Mouse (Mus musculus) right cerebral cortex, postnatal 14 days (tissue): ENCODE results near the gene Cttnbp2.

Experiments
- DNase-seq: peaks from one replicate; pipeline ENCODE4 v3.0.0; 2022

Cttnbp2 gene

DNA sequence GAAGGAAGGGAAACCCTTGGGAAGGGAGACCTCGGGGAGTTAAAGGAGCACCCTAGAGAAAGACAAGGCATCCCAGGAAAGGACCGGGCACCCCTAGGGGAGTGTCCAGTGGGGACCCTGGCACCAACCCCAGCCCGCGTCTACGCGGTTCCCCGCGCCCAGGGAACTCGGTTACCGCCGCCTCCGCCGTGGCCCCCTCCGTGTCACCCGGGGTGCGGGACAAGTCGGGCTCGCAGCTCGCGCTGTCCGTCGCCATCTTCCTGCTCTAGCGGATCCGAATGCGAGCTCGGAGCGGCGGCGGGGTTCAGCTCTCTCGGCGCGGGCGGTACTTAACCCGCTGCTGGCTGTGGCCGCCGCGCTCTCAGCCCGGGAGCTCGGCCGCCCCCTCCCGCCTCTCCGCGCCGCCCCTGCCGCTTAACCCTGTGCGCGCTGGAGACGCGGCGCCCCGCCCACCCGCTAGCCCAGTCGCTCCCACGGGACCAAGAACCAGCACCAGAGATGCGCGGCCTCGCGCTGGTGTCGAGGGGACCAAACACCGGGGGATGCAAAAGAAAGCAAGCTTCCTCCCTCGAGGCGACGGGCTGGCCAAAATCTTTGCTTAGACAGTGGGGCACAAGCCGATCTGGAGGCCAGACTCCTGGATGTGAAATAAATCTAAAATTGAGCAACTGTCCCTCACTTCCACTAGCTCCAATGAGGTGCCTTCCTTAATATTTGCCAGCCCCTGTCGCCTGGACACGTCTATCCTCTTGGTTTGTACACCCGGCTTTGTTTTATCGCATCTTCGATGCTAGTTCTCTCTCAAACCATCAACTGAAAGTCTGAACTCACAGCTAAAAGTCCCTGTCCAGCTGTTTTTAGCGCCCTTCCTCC, at the start of gene Cttnbp2:
Gene Cttnbp2 (minus strand): TSS at position 364 of the 873 bp plus-strand sequence.
- peak; percentile 81 for DNase-seq

DNA sequence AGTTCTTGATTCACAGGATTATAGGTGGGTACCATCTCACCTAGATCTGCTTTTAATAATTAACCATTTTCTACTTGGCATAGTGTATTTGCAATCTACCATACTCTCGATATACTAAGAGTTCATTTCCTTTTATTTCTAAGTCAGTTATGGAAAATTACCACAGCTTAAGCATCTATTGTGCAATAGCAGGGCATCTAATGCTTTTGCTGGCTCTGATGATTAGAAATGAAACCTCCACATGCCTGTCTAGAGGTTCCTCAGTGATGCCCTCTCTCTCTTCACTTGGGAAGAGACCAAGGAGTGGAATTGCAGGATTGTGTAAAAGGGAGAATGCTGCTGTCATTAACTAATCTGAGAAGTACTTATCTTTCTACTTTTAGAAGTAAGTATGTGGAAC, 44.4 kb upstream of the Cttnbp2 start:
- DNase-seq: no peak

DNA sequence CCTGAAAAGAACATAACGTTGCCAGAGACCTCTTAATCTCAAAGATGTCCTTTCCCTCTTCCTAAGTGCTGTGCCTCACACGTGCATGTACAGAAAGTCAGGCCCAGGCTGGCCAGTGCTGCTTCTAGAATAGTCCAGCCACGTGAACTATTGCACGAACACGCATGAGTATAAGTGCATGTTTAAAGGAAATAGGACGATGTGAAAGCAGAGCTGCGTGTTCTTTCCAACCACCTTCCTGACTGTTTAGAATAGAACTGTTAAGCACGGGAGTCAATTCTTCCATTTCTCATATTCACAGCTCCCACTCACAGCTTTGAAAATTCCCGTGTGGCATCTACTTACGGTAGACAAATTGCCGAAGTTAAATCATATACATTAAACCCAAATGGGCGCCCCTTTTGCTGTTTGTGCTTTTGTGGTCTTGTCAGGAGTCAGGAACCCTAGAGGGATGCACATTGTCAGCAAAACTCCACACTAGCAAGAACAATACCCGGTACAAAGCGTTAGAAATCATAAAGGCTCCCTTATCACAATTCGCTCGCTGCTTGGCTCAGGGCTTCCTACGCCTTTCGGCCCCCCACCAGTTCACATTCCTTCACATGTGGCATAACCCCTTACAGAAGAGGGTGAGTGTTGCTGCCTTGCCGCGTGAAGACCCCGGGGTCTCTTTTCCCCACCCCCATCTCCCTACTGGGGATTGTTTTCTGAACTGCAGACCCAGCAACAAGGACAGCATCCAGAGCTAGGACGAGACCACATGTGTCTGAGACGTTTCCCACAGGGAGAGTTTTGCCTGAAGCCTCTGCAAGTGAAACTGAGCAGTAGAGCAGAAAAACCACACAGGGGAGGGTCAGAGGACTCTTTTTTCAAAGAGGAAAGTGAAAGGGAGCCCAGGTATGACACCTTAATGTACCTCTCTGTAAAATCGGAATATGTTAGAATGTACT, 33.1 kb upstream of the Cttnbp2 start:
- no peak for DNase-seq

DNA sequence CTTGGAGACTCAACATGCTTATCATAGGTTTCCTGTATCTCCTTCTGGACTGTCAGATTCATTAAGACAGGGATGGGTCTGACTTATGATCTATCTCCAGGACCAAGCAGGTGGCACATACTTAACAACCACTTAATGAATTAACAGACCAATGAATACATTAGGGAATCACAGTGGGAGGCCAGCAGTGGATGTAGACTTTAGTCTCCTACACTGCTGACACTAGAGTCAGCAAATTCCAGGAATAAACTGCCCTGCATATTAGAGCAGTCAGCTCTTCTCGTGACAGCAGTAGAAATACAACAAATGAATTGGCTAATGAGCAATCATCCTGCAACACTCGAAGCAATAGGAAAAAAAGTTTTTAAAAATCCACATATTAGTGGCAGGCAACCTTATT, 29.2 kb upstream of the Cttnbp2 start:
- no peak for DNase-seq

DNA sequence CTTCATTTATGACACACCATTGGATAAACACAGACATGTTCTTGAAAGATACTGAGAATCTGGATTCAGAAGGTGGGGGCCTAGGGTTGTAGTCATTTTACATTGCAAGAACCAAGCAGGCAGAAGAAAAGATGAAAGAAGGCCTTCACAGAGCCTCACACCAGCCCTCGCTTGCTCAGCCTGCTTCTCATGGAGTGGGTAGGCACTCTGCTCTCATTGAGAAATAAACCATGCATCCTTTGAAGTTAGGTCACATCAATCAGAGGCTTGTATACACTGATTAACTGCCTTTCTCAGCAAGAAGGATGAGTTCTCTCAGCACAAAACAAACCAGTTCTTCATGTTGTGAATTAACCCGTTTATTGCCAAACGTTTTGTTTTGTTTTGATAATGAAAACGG, 25.8 kb upstream of the Cttnbp2 start:
- no peak for DNase-seq

DNA sequence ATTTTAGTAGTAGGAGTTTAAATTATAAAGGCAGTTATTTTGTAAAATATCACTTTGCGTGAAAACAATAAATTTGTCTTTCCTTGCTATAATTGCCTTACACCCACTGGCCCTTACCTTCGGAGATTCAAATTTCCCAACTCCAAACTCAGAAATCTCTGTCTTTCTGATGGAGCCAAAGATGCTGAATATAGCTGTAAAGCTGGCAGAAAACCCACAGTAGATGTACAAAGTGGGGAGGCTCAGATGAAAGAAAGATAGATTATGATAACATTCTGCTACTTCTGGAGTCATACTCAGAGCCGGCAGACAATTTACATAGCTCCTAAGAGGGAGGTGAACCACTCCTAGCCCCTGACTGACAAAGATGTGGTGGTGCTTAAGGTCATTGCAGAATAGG, 15.8 kb upstream of the Cttnbp2 start:
- no peak for DNase-seq

DNA sequence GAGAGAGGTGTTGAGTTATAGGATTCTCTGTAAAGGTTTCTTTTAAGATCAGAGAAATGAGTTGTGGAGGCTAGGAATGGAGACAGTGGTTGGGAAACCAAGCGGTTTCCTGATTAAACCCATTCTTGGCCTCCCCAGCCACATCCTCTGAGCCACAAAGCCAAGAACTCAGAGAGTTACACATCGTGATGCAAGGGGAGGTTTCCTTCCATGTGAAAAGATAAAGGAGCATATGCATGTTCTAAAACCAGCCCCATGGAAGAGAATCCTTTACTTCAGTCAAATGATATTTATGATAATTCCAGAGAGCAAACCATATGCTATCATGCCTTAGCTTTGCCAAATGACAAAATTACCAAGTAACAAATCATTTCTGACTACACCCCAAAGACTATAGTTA, 3.0 kb upstream of the Cttnbp2 start:
- no peak for DNase-seq

DNA sequence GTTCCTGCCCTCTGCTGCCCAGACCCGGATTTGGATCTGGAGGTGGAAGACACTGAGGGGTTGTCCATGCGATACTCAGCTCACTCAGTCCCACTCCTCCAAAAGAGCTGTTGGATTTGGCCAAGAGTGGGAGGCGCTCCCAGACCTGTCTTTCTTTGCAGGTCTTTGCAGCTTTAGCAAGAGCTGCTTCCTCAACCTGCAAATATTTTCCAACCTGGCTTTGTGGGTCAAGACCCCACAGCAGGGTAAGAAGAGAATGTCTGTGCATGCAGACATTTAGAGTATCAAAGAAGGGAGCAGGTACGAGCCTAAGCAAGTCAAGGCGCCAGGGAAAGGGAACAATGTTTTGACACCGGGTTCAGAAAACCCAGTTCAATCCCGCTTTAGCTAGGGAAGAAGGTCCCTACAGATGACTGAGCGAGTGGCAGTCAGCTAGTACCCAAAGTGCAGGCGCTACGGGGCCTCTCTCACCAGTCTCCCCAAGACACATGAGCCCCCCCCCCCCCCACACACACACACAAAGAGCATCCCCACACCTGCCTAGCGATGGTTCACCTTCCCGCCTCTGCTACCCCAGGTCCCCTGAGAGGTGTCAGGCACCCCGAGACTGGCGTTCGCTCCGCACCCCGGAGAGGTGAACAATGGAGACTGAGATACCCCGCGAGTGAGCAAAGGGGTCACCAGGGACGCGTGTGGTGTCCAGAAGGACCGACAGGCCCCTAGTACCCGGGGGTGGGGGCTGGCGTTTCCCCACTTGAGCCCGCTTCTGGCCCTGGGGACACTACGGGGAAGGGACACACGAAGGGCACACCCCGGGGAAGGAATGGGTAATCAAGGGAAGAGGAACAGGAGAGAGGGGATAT, 801 bp downstream of the Cttnbp2 start:
- peak; percentile 24 for DNase-seq

DNA sequence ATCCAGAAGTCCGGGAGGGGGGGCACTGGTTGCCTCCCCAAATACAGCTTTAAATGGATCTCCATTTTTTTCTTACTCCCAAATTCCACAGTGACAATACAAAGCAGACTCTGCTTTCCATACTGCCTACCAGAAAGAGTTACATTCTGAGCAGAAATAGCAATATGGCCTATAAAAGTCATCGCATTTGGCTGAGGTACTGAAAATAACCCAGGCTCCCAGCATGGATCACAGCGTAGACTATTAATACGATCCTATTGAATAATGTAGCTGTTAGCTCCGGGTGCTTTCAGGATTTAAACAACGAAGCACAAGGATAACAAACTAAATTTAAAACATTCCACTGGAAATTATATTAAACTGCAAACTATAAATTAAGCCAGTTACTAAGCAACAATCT, 2.8 kb downstream of the Cttnbp2 start:
- no peak for DNase-seq

DNA sequence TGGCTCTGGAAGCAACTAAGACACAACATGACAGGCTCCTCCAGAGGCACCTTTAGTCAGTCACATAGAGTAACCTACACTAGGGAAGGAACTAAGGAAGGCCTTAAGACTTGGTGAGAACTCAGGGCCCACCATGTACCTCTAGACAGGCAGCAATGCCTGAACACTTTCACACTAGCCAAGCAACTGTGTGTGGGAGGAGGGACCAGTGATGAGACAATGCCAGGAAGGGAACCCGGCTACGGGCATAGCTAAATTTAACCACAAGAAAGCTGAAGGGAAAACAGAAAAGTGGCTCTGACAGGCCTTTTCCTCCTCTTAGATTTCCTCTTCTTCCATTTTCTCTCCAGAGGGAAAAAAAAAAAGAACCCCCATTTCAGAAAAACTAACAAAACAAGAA, 6.6 kb downstream of the Cttnbp2 start:
- DNase-seq: no peak

DNA sequence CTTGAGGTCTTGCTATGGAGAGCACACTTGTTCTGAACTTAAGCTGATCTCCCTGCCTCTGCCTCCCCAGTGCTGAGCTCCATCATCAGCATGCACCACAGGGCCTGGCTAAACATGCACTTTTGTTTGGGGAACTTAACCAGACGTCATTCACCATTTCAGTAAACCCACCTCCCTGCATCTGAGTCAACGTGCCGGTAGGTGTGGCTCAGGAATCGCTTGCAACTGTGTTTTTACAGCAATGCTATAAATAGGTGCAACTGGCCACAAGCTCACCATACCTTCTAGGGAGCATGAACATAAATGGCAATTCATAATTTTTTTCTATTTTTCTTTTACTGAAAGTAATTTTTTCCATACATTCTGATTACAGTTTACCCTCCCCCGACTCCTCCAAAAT, 14.8 kb downstream of the Cttnbp2 start:
- DNase-seq: no peak

DNA sequence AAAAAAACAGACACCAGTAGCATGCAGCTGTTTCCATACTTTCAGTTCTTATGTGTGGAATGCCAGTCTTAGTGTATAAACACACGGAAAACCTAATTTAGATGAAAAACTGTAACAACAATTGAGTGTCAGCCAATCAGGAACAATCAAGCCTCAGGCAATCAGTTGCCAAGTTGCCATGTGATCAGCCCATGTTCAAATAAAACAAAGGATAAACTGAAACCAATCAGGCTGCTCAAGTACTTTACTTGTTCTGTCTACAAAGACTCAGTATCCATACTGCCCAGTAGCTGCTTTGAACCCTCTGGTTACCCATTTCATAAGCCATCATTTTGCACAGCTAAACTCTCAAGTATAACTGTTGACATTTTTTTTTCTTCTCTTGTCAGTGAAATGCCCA, 21.7 kb downstream of the Cttnbp2 start:
- no peak for DNase-seq

DNA sequence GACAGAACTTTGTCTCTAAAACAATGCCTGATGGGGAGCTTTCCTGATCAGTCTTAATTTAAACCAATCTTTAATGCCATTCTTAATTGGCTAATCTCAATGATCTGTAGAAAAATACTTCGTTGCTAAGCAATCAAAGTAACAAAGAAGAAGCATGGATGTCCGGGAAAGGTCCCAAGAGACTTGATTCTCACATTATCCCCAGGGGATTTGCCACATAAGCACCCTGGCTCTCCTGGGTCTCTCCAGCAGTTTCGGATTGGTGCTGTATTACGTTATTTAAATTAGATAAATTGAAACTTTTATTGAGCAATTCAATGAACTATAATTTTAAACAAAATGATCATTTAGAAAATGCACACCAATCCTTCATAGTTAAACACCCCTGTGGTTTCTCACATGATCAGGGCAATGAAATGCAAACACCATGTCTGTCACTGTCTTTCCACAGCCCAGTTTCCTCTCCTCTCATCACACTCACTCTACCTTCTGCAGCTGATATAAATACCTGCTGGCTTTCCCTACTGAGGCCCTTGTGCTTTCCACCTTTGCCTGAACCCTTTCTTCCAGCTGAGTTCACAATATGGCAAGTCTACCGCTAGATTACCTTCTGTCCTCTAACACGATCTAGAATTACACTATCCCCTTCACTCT, 22.3 kb downstream of the Cttnbp2 start:
- no peak for DNase-seq

DNA sequence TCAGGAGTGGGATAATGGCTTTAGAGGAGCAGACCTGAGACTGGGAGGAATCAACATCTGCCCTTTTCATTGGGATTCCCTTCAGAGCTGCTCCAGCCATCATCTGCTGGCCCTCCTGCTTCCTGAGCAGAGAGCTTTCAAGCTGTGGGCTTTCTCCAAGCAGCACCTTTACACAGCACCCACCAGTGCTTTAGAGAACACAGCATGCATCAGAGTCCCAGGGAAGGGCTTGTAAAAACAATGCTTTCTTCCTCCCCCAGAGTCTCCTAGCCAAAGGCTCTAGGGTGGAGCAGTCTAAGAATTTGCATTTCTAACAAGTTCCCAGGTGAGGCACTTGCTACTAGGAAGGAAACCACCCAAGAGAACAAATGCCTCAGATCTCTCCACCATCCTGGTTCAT, 29.6 kb downstream of the Cttnbp2 start:
- no peak for DNase-seq

DNA sequence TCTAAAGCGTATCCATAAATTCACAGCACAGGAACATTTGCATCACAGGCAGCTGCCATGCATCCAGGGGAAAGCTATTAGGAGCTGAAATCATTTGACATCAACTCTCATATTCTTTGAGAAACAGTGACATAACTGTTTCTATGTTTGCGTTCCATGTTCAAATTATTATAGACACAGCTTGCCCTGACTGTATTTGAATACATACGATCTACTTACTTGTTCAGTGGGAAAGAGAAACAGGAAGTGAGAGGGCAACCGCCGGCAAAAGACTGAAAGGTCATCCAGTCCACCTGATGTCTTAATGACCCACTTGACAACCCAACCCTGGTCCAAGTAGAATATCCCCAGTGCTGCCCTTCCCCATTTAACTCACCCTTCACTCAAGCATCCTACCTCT, 30.6 kb downstream of the Cttnbp2 start:
- DNase-seq: no peak

DNA sequence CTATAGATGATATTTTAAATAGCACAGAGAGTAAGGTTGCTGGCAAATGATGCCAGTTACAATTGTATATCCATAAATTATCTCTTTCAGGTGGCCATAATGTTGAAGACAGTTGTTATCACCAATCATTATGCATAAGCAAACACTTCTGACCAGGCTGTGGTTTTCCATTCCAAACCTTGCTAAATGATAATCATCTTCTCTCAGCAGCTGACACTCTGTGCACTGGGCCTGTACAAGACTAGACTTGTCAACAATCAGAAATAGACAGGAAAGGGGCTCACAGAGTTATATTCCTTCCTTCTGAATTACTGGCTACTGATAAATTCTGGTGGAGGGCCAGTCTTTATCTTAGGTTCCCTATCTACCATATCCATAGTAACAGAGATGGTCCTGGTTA, 32.1 kb downstream of the Cttnbp2 start:
- no peak for DNase-seq

DNA sequence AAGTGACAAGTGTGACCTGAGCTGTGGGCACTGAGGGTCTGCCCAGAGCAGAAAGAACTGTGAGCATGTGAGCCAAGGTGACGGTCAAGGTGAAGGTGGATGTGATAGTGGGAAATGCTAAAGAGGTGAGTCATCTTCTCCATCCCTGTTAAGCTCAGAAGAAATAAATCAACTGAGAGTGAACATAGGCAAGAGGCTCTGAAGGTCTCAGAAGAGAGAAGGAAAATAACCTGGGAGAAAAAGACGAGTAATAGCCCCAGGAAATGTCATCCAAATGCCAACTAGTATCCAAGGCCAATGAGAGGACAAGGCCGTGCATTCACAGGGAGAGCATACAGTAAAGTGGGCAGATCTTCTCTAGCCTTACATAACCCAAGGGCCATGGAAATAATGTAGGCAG, 32.9 kb downstream of the Cttnbp2 start:
- DNase-seq: no peak

DNA sequence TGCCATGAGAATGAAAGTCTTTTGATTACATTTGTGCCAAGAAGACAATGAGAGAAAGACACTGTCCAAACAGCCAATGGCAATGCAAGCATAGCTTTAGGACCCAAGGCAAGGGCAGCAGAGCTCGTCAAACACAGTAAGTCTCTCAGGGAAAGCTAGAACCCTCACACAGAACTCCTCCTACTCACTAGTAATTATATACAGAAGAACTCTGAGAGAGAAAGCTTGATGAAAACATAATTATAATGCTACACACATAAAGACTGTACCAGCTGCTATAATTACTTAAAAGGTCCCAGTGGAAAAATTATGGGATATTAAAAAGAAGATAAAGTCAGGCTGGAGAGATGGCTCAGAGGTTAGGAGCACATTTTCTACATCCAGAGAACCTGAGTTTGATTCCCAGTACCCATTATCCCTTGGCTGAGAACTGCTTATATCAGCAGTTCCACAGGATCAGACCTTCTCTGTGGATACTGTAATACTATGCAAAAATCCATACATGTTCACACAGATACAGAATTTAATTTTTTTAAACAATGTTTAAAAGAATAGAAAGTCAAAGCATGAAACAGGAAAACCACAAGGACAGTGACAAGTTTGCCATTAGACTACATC, 37.2 kb downstream of the Cttnbp2 start:
- DNase-seq: no peak

DNA sequence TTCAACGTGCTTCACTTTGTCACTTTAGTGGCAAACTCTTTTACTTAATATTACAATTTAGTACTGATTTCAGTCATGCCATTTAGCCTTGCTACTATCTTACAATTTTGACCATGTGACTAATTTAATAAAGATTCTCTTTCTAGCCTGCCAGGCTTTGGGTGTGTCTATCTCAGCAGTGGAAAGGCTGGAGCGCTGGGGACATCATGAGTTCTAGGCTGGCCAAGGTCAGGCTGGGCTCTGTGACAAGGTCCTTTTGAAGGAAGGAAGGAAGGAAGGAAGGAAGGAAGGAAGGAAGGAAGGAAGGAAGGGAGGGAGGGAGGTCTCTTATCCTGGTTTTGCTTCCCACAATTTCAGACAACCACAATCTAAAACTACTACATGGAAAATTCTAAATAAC, 39.7 kb downstream of the Cttnbp2 start:
- no peak for DNase-seq

DNA sequence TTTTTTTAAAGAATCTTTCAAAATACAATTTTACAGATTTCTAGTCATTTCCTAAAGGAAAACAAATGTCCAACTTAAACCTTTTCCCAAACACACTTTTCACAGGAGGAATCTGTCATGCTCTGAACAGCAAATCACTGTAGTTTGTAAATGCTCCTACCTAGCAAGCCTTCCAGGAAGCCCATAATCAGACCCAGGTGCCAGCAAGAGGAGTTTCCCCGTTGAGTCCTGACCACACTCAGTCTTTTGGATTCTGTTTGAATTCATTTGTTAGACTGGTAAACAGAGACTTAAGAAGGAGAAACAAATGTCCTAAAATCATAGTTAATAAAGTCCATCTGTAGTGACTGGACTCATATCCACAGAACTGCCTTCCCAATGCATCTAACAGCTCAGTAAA, 40.1 kb downstream of the Cttnbp2 start:
- DNase-seq: no peak

DNA sequence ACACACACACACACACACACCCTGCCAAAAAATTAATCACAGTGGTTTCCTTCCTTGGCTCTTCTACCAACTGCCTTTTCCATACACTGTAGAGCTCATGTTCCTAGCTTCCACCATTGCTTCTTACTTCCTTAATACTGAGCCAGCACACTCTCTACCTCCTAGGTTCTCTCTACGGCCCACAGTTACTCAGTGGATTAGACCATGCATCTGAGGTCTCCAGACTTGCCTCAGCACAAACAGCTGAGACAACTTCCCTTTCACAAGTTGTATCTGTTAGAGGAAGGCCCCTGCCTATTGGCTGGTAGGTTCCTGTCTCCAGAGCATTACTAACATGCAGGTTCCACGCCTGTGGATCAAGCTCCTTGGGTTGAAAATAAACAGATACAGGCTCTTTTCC, 45.4 kb downstream of the Cttnbp2 start:
- no peak for DNase-seq

DNA sequence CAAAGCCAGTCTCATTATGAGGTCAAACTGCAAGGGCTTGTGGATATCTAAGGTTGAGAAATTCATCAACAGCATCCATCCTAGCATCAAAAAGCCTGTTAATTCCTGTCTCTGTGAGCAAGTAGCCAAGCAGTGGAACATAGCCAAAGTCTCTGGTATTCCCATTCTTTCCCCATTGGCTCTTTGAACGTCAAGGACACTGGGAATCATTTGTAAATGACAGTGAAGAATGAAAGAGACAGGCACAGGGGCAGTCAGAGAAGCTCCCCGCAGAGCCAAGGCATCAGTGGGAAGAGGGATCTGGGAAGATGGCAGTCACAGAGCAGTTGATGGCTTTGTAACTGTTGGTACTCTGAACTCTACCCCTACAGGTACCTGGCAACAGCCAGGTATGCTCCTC, 46.9 kb downstream of the Cttnbp2 start:
- no peak for DNase-seq
